Mouse (Mus musculus): ENCODE measurements at regions not wholly inside any gene's neighbourhood (a gene's known extent, or its start where the extent isn't known, plus 50 kb on each side); places are given as distances from the start of the nearest gene placed in this dataset.

DNA sequence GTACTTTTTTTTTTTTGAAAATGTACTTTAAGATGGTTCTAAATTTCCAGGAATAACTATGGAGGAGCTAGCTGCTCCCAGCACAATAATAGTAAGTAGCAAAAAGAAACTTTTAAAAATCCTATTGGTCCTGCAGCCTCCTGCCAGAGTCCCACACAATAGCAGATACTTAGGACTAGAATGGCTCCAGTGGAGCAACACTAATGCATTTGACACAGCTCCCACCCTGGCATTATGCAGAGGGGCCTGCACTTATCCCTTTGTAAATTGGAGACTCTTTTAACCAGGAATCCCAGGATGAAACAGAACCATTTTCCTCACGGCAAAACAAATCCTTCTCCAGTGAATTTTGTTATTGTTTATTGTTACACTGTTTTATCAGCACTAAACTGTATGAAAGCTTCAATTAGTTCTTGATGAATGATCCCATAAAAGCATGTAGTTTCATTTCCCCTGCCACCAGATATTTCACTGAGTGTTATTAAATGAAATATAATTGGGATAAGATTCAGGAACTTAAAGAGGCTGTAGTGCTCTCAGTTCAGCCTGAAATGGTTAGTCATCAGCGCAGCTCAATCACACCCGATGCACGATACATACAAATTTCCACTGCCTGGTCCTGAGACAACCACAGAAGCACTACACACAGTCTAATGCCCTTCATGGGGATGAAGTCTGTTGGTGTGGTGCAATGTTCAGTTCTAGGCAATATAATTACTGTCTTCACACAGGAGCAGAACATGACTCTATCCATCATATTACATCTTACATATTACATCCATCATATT, 708.6 kb upstream of the Mms22l start:
- no peak for TF ChIP-seq CTCF (IDR thresholded peaks at IDR 0.05; ENCODE audit: extremely low read depth, insufficient read depth, low read length)
- no peak for TF ChIP-seq POLR2A (IDR thresholded peaks at IDR 0.05; ENCODE audit: extremely low read depth, insufficient read depth, low read length)

Measured in cortical plate, adult 2 months (tissue).